Mouse (Mus musculus) lung, embryonic 16.5 days (tissue): ENCODE results near the gene Prg3. TPM values are rescaled to one million over a fixed set of nuclear protein-coding genes. Genes with fewer than 3 reads are reported as not detected.
A peak's percentile ranks its signal among the peaks of the same experiment; 100 is the strongest.

ENCODE experiments used
- ATAC-seq: fragments of 200-750 bp; cut with Nextera tagmentation; 2 replicates; pipeline ENCODE4 v1.8.0; 2017; ENCODE audit warnings: low read depth, mild to moderate bottlenecking, moderate library complexity
- H3K27ac ChIP-seq: fragments of 300-500 bp; sonication (generic); 2 replicates; pipeline ENCODE4 v1.5.1; 2014; ENCODE audit warnings: mild to moderate bottlenecking, control low read depth, low read length
- H3K27me3 ChIP-seq: fragments of 300-500 bp; sonication (generic); 2 replicates; pipeline ENCODE4 v1.6.1; 2014; ENCODE audit warnings: low read depth, low read length, mixed read lengths; ENCODE audit not compliant: control insufficient read depth, insufficient read depth
- H3K36me3 ChIP-seq: fragments of 300-500 bp; sonication (generic); 2 replicates; pipeline ENCODE4 v1.6.1; 2014; ENCODE audit warnings: low read length; ENCODE audit not compliant: control insufficient read depth, insufficient read depth
- H3K4me1 ChIP-seq: fragments of 300-500 bp; sonication (generic); replicated peaks from 2 replicates; pipeline ENCODE4 v1.6.1; 2014; ENCODE audit warnings: low read length, mixed read lengths; ENCODE audit not compliant: control insufficient read depth, insufficient read depth
- H3K4me2 ChIP-seq: fragments of 300-500 bp; sonication (generic); 2 replicates; pipeline ENCODE4 v1.6.1; 2014; ENCODE audit warnings: low read depth, low read length, control low read depth
- H3K4me3 ChIP-seq: fragments of 300-500 bp; sonication (generic); 2 replicates; pipeline ENCODE4 v1.5.1; 2014; ENCODE audit warnings: mild to moderate bottlenecking, low read length, control low read depth
- H3K9ac ChIP-seq: fragments of 300-500 bp; sonication (generic); 2 replicates; pipeline ENCODE4 v1.6.1; 2014; ENCODE audit warnings: low read length, control low read depth
- H3K9me3 ChIP-seq: fragments of 300-500 bp; sonication (generic); 2 replicates; pipeline ENCODE4 v1.6.1; 2016; ENCODE audit warnings: low read length; ENCODE audit not compliant: control insufficient read depth
- WGBS: fragments of 180-500 bp; shearing (Covaris S2); extraction: QIAGEN DNeasy Blood & Tissue Kit; methylation state at CpG from one replicate; pipeline ENCODE4 v1.1.7; 2014; 5-methylcytosine and 5-hydroxymethylcytosine counted together
- polyA plus RNA-seq: library from polyadenylated mRNA; unstranded; fragments of >200 nt; fragmentation: Nextera tagmentation; extraction: Ambion mirVana; gene quantifications from 2 replicates; pipeline ENCODE4 v1.2.1, GENCODE M21; 2015

The Prg3 gene
- polyA plus RNA-seq, 1 experiment from 2014 or later, result not detected

GRCm38 (mm10) chr2:84951027-84951426 is 37.0 kb upstream of the Prg3 start:
- no peak for ATAC-seq
- Histone ChIP-seq H3K27ac (no peak overlapping the region), H3K9ac (no peak overlapping the region), H3K4me2 (no peak overlapping the region), H3K4me1 (no peaks in the 10 kb centered on the region), H3K4me3 (no peak overlapping the region), H3K27me3 (no peaks in the 10 kb centered on the region), H3K36me3 (peaks cover 44% of the 10 kb centered on the region), H3K9me3 (no peaks in the 10 kb centered on the region)
- WGBS, result 88% methylated on average over 8 of the region's 8 CpGs

DNA sequence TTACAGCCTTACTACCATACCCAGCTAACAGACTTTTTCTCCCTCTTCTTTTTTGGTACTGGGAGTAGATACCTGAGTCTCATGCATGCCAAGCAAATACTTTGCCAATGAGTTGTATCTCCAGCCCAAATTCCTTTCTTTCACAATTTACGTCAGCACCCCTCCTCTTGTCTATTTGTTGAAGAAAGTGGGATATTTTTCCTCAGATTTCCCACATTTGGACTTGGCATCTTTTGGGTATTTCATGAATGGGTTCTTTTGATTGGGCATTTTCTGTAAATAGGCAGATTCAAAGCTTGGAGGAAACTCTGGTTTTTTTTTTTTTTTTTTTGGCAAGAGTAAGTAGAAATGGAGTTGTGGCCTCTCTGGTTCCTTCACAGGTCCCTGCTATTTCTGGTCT is 35.8 kb upstream of the Prg3 start:
- Histone ChIP-seq H3K36me3 (peaks cover 41% of the 10 kb centered on the region), H3K4me1 (no peaks in the 10 kb centered on the region), H3K9ac (no peak overlapping the region), H3K27me3 (no peaks in the 10 kb centered on the region), H3K9me3 (no peaks in the 10 kb centered on the region), H3K4me3 (no peak overlapping the region), H3K27ac (no peak overlapping the region), H3K4me2 (no peak overlapping the region)
- no peak for ATAC-seq
- 89% methylated on average over 1 of the region's 1 CpGs for WGBS

DNA sequence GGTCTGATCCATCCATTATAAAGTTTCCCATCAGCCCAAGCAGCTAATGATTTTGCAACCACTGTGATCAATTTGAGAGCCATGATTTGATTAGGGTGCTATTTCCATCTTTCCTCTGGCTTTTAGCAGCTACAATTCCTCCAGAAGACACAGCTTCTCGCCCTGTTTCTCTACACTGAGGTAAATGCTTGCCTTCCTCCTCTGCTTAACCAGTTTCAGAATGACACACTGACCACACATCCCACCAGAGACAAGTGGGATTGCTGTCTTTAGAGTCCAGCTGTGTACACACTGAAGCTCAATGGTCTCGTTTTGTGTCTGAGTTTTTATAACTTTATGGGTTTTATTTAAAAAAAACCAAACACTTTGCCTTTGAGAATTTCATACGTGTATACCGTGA is 35.3 kb upstream of the Prg3 start:
- Histone ChIP-seq H3K4me3 (no peak overlapping the region), H3K4me1 (no peaks in the 10 kb centered on the region), H3K36me3 (peaks cover 36% of the 10 kb centered on the region), H3K4me2 (no peak overlapping the region), H3K9me3 (no peaks in the 10 kb centered on the region), H3K9ac (no peak overlapping the region), H3K27me3 (no peaks in the 10 kb centered on the region), H3K27ac (no peak overlapping the region)
- 60% methylated on average over 4 of the region's 4 CpGs for WGBS
- no peak for ATAC-seq

- Histone ChIP-seq H3K9ac (no peak overlapping the region), H3K9me3 (no peaks in the 10 kb centered on the region), H3K4me2 (no peak overlapping the region), H3K4me3 (no peak overlapping the region), H3K4me1 (no peaks in the 10 kb centered on the region), H3K36me3 (peaks cover 21% of the 10 kb centered on the region), H3K27ac (no peak overlapping the region), H3K27me3 (no peaks in the 10 kb centered on the region)
- ATAC-seq, result no peak
- WGBS, result 91% methylated on average over 9 of the region's 9 CpGs
Measured at GRCm38 (mm10) chr2:84955435-84955834, 32.6 kb upstream of the Prg3 start.

- peaks cover 16% of the 10 kb centered on the region for H3K36me3 ChIP-seq
- 62% methylated on average over 5 of the region's 5 CpGs for WGBS
- peak; percentile 34; the same call in 1 of the 2 replicates for ATAC-seq
Measured at GRCm38 (mm10) chr2:84956274-84956673, 31.7 kb upstream of the Prg3 start.

GRCm38 (mm10) chr2:84958588-84959264 is 29.3 kb upstream of the Prg3 start:
- H3K27ac ChIP-seq, result no peak overlapping the region
- H3K27me3 ChIP-seq, result no peaks in the 10 kb centered on the region
- no peaks in the 10 kb centered on the region for H3K9me3 ChIP-seq
- H3K36me3 ChIP-seq, result peaks cover 13% of the 10 kb centered on the region; the same call in 1 of the 2 replicates
- no peak for ATAC-seq
- no peak overlapping the region for H3K4me2 ChIP-seq
- no peaks in the 10 kb centered on the region for H3K4me1 ChIP-seq
- 86% methylated on average over 11 of the region's 11 CpGs for WGBS
- H3K4me3 ChIP-seq, result no peak overlapping the region
- no peak overlapping the region for H3K9ac ChIP-seq

More at GRCm38 (mm10) chr2:84956274-84956673, 31.7 kb upstream of the Prg3 start:
- Histone ChIP-seq H3K27me3 (no peaks in the 10 kb centered on the region), H3K9ac (no peak overlapping the region), H3K9me3 (no peaks in the 10 kb centered on the region), H3K27ac (no peak overlapping the region), H3K4me2 (no peak overlapping the region), H3K4me3 (no peak overlapping the region), H3K4me1 (no peaks in the 10 kb centered on the region)

DNA sequence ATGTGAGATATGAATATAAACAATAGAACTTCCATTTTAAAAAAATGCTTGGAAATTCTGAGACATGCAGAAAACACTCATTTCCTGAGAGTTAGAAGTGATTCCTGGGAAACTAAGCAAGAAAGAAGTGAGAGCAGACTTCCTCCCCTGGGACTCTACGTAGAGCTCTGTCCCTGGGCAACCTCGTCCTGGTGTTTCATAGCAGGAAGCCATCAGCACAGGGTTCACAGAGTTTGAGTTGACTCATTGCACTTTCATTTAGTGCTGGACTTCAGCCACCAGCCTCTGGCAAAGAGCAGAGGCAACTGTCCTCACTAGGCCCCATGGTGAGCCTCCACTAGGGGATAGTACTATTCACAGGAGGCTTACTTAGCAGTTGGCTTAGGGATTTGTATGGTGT is 26.7 kb upstream of the Prg3 start:
- H3K4me1 ChIP-seq, result no peaks in the 10 kb centered on the region
- H3K9me3 ChIP-seq, result no peaks in the 10 kb centered on the region
- H3K36me3 ChIP-seq, result peaks cover 7% of the 10 kb centered on the region; the same call in 1 of the 2 replicates
- no peak overlapping the region for H3K4me3 ChIP-seq
- H3K4me2 ChIP-seq, result no peak overlapping the region
- H3K27me3 ChIP-seq, result no peaks in the 10 kb centered on the region
- WGBS, result 53% methylated on average over 2 of the region's 2 CpGs
- ATAC-seq, result no peak
- H3K27ac ChIP-seq, result no peak overlapping the region
- no peak overlapping the region for H3K9ac ChIP-seq

- Histone ChIP-seq H3K4me1 (no peaks in the 10 kb centered on the region), H3K9ac (no peak overlapping the region), H3K27ac (no peak overlapping the region), H3K36me3 (peaks cover 3% of the 10 kb centered on the region; the same call in 1 of the 2 replicates), H3K4me3 (no peak overlapping the region), H3K4me2 (no peak overlapping the region), H3K9me3 (no peaks in the 10 kb centered on the region), H3K27me3 (no peaks in the 10 kb centered on the region)
- WGBS, result 77% methylated on average over 3 of the region's 3 CpGs
- ATAC-seq, result no peak
Measured at GRCm38 (mm10) chr2:84961901-84962300, 26.1 kb upstream of the Prg3 start.

GRCm38 (mm10) chr2:84962906-84963507 is 25.0 kb upstream of the Prg3 start:
- H3K4me3 ChIP-seq, result no peak overlapping the region
- 29% methylated on average over 6 of the region's 6 CpGs for WGBS
- H3K27ac ChIP-seq, result no peak overlapping the region
- H3K27me3 ChIP-seq, result no peaks in the 10 kb centered on the region
- H3K9me3 ChIP-seq, result no peaks in the 10 kb centered on the region
- H3K4me1 ChIP-seq, result no peaks in the 10 kb centered on the region
- no peak overlapping the region for H3K9ac ChIP-seq
- no peak for ATAC-seq
- H3K36me3 ChIP-seq, result no peaks in the 10 kb centered on the region; the same call in 1 of the 2 replicates
- H3K4me2 ChIP-seq, result no peak overlapping the region
